Mouse (Mus musculus) urinary bladder, postnatal 4 days (tissue): ENCODE results near the gene Snd1.
A peak's percentile ranks its signal among the peaks of the same experiment; 100 is the strongest.

ENCODE experiments used
- DNase-seq, 2 experiments: peaks; one replicate each; pipeline ENCODE4 v3.0.0; 2021 to 2022; ENCODE audit warnings: low spot score in 2 of 2

Snd1 gene

GRCm38 (mm10) chr6:28753217-28753616 is 278.3 kb downstream of the Snd1 start:
- no peak for DNase-seq

- DNase-seq: no peak
These were observed 278.7 kb downstream of the Snd1 start for GRCm38 (mm10) chr6:28753681-28754080.

- DNase-seq: no peak
These were observed 279.4 kb downstream of the Snd1 start for GRCm38 (mm10) chr6:28754127-28754898.

- peak in 1 of 2 experiments; percentile 64 for DNase-seq
These were observed 281.5 kb downstream of the Snd1 start for GRCm38 (mm10) chr6:28756306-28757018.

GRCm38 (mm10) chr6:28758293-28758692 is 283.4 kb downstream of the Snd1 start:
- DNase-seq: no peak

- DNase-seq: no peak
These were observed 286.8 kb downstream of the Snd1 start for GRCm38 (mm10) chr6:28761728-28762127.

- DNase-seq: no peak
These were observed 287.3 kb downstream of the Snd1 start for GRCm38 (mm10) chr6:28762132-28762775.

- no peak for DNase-seq
These were observed 291.7 kb downstream of the Snd1 start for GRCm38 (mm10) chr6:28766622-28767021.

GRCm38 (mm10) chr6:28767891-28768481 is 293.0 kb downstream of the Snd1 start:
- DNase-seq: no peak

- no peak for DNase-seq
These were observed 296.4 kb downstream of the Snd1 start for GRCm38 (mm10) chr6:28771331-28771730.

GRCm38 (mm10) chr6:28781696-28782095 is 306.8 kb downstream of the Snd1 start:
- DNase-seq: no peak

GRCm38 (mm10) chr6:28783082-28783647 is 308.2 kb downstream of the Snd1 start:
- DNase-seq: no peak

GRCm38 (mm10) chr6:28783953-28784352 is 309.0 kb downstream of the Snd1 start:
- no peak for DNase-seq

- no peak for DNase-seq
These were observed 310.8 kb downstream of the Snd1 start for GRCm38 (mm10) chr6:28785770-28786169.

GRCm38 (mm10) chr6:28787133-28787532 is 312.2 kb downstream of the Snd1 start:
- no peak for DNase-seq

- no peak for DNase-seq
These were observed 314.7 kb downstream of the Snd1 start for GRCm38 (mm10) chr6:28789685-28790084.

GRCm38 (mm10) chr6:28791183-28791582 is 316.2 kb downstream of the Snd1 start:
- DNase-seq: no peak

- no peak for DNase-seq
These were observed 316.9 kb downstream of the Snd1 start for GRCm38 (mm10) chr6:28791809-28792208.

- DNase-seq: no peak
These were observed 320.4 kb downstream of the Snd1 start for GRCm38 (mm10) chr6:28795380-28795779.

GRCm38 (mm10) chr6:28795792-28796515 is 321.0 kb downstream of the Snd1 start:
- DNase-seq: no peak

- no peak for DNase-seq
These were observed 324.9 kb downstream of the Snd1 start for GRCm38 (mm10) chr6:28799818-28800217.
